Mouse (Mus musculus): Measurements from ENCODE around the gene Mthfd1l. TPM values are rescaled to one million over a fixed set of nuclear protein-coding genes. Genes with fewer than 3 reads are reported as not detected.

Mthfd1l gene
- total RNA-seq, 2 experiments from 2014 or later = 2.0 to 2.5 TPM

Other genes with a start within 250 kb of the Mthfd1l start
- gene Plekhg1, start 232.8 kb upstream of the Mthfd1l start, total RNA-seq (2021) = 1 to 10 TPM; 9.3 to 9.8 TPM

Data from gastrocnemius, postnatal 14 days (tissue).